Mouse (Mus musculus): Measurements from ENCODE around the gene Ccl12. TPM values are rescaled to one million over a fixed set of nuclear protein-coding genes. Genes with fewer than 3 reads are reported as not detected.

Ccl12 gene
- polyA plus RNA-seq, 1 experiment, result 1.3 TPM

GRCm38 (mm10) chr11:82109611-82110010, 8.0 kb downstream of the Ccl12 start:
- no peak for DNase-seq
- TF ChIP-seq POLR2A (IDR thresholded peaks at IDR 0.05; ENCODE audit: borderline replicate concordance, insufficient read depth, low read length), result no peak
- Histone ChIP-seq H3K4me1 (ENCODE audit: control insufficient read depth, insufficient read depth, low read length) (no peaks in the 10 kb centered on the region), H3K27ac (ENCODE audit: insufficient read depth, low read length) (no peak overlapping the region), H3K27me3 (ENCODE audit: control insufficient read depth, insufficient read depth, low read length) (no peaks in the 10 kb centered on the region), H3K4me3 (replicated peaks; ENCODE audit: insufficient read depth, low read depth, low read length) (no peak overlapping the region)

DNA sequence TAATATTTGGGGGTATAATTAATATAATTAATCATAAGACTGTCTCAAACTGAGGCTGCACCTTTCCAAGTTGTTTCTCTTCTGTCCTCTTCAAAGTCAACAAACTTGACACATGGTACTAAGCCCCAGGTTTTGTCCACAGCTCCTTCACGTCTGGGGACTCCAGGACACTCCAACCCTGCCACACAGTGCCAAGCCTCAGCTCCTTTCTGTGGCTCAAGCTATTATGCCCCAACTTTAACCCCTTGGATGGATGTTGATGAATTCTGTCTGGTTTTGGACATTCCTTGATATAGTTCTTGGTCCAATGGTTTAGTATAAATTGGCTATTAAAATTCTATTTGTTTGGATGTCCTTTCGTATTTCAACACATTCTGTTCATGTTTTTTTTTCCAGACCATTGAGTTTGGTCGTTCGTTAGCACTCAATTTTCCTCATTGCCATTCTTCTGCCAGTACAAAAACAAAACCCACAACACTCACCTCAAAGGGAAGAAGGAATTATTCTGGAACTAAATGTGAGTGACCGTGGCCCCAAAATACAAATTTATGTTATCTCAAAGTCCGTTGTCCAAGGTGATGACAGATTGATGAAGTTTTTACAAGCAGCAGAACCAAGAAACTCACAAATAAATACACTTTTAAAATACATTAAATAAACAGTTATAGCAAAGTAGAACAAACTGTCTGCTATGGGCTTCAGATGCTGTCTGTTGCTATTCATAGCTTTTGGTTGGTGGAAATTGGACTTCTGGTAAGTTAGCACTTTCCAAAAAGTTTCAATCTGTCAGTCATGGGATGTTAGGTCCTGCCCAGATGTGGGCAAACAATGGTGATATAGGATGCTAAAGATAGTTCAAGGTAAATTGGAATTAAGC, 9.0 kb downstream of the Ccl12 start:
- no peak for TF ChIP-seq CTCF (IDR thresholded peaks at IDR 0.05; ENCODE audit: borderline replicate concordance, insufficient read depth, low read depth, low read length)
- TF ChIP-seq POLR2A (IDR thresholded peaks at IDR 0.05; ENCODE audit: borderline replicate concordance, insufficient read depth, low read length), result no peak
- Histone ChIP-seq H3K27me3 (ENCODE audit: control insufficient read depth, insufficient read depth, low read length) (no peaks in the 10 kb centered on the region), H3K4me1 (ENCODE audit: control insufficient read depth, insufficient read depth, low read length) (no peaks in the 10 kb centered on the region), H3K4me3 (replicated peaks; ENCODE audit: insufficient read depth, low read depth, low read length) (no peak overlapping the region), H3K27ac (ENCODE audit: insufficient read depth, low read length) (no peak overlapping the region)
- 63% methylated on average over 6 of the region's 6 CpGs for WGBS
- no peak for DNase-seq

- no peak for TF ChIP-seq CTCF (IDR thresholded peaks at IDR 0.05; ENCODE audit: borderline replicate concordance, insufficient read depth, low read depth, low read length)
- TF ChIP-seq POLR2A (IDR thresholded peaks at IDR 0.05; ENCODE audit: borderline replicate concordance, insufficient read depth, low read length), result no peak
- no peaks in the 10 kb centered on the region for H3K27me3 ChIP-seq (ENCODE audit: control insufficient read depth, insufficient read depth, low read length)
- no peak within 1 kb of the TSS for H3K4me3 ChIP-seq (replicated peaks; ENCODE audit: insufficient read depth, low read depth, low read length)
- H3K4me1 ChIP-seq (ENCODE audit: control insufficient read depth, insufficient read depth, low read length), result no peaks in the 10 kb centered on the region
- H3K27ac ChIP-seq (ENCODE audit: insufficient read depth, low read length), result no peak within 1 kb of the TSS
- 85% methylated on average over 3 of the region's 3 CpGs for WGBS
- no peak for DNase-seq
Observed at GRCm38 (mm10) chr11:82114885-82115284, 13.2 kb downstream of the Ccl12 start, which contains the start of gene Ccl8. Ccl8 (plus strand) TSS chr11:82115185.

- no peak for DNase-seq
- Histone ChIP-seq H3K27ac (ENCODE audit: insufficient read depth, low read length) (no peak overlapping the region), H3K4me3 (replicated peaks; ENCODE audit: insufficient read depth, low read depth, low read length) (no peak overlapping the region), H3K27me3 (ENCODE audit: control insufficient read depth, insufficient read depth, low read length) (no peaks in the 10 kb centered on the region), H3K4me1 (ENCODE audit: control insufficient read depth, insufficient read depth, low read length) (no peaks in the 10 kb centered on the region)
- 88% methylated on average over 3 of the region's 3 CpGs for WGBS
- no peak for TF ChIP-seq POLR2A (IDR thresholded peaks at IDR 0.05; ENCODE audit: borderline replicate concordance, insufficient read depth, low read length)
- TF ChIP-seq CTCF (IDR thresholded peaks at IDR 0.05; ENCODE audit: borderline replicate concordance, insufficient read depth, low read depth, low read length), result no peak
Observed at GRCm38 (mm10) chr11:82116041-82116440, 14.4 kb downstream of the Ccl12 start.

GRCm38 (mm10) chr11:82132977-82133376, 31.3 kb downstream of the Ccl12 start:
- WGBS, result 61% methylated on average over 1 of the region's 1 CpGs

GRCm38 (mm10) chr11:82136196-82136595, 34.6 kb downstream of the Ccl12 start:
- H3K4me1 ChIP-seq (ENCODE audit: control insufficient read depth, insufficient read depth, low read length), result no peaks in the 10 kb centered on the region
- 86% methylated on average over 2 of the region's 2 CpGs for WGBS
- TF ChIP-seq CTCF (IDR thresholded peaks at IDR 0.05; ENCODE audit: borderline replicate concordance, insufficient read depth, low read depth, low read length) (no peak), POLR2A (IDR thresholded peaks at IDR 0.05; ENCODE audit: borderline replicate concordance, insufficient read depth, low read length) (no peak)
- no peak for DNase-seq
- H3K27me3 ChIP-seq (ENCODE audit: control insufficient read depth, insufficient read depth, low read length), result no peaks in the 10 kb centered on the region; the same call in 1 of the 2 replicates
- H3K4me3 ChIP-seq (replicated peaks; ENCODE audit: insufficient read depth, low read depth, low read length), result no peak overlapping the region
- no peak overlapping the region for H3K27ac ChIP-seq (ENCODE audit: insufficient read depth, low read length)

More at GRCm38 (mm10) chr11:82132977-82133376, 31.3 kb downstream of the Ccl12 start:
- Histone ChIP-seq H3K4me1 (ENCODE audit: control insufficient read depth, insufficient read depth, low read length) (no peaks in the 10 kb centered on the region), H3K4me3 (replicated peaks; ENCODE audit: insufficient read depth, low read depth, low read length) (no peak overlapping the region), H3K27ac (ENCODE audit: insufficient read depth, low read length) (no peak overlapping the region), H3K27me3 (ENCODE audit: control insufficient read depth, insufficient read depth, low read length) (no peaks in the 10 kb centered on the region)
- DNase-seq, result no peak
- TF ChIP-seq CTCF (IDR thresholded peaks at IDR 0.05; ENCODE audit: borderline replicate concordance, insufficient read depth, low read depth, low read length) (no peak), POLR2A (IDR thresholded peaks at IDR 0.05; ENCODE audit: borderline replicate concordance, insufficient read depth, low read length) (no peak)

GRCm38 (mm10) chr11:82139492-82140094, 37.9 kb downstream of the Ccl12 start:
- Histone ChIP-seq H3K4me3 (replicated peaks; ENCODE audit: insufficient read depth, low read depth, low read length) (no peak overlapping the region), H3K4me1 (ENCODE audit: control insufficient read depth, insufficient read depth, low read length) (no peaks in the 10 kb centered on the region), H3K27ac (ENCODE audit: insufficient read depth, low read length) (no peak overlapping the region), H3K27me3 (ENCODE audit: control insufficient read depth, insufficient read depth, low read length) (no peaks in the 10 kb centered on the region; the same call in 1 of the 2 replicates)
- TF ChIP-seq POLR2A (IDR thresholded peaks at IDR 0.05; ENCODE audit: borderline replicate concordance, insufficient read depth, low read length) (no peak), CTCF (IDR thresholded peaks at IDR 0.05; ENCODE audit: borderline replicate concordance, insufficient read depth, low read depth, low read length) (no peak)
- no peak for DNase-seq
- WGBS, result 71% methylated on average over 7 of the region's 7 CpGs

Other genes with a start within 250 kb of the Ccl12 start
- not detected in 2 replicates for gene 5530401A14Rik, start 241.2 kb upstream of the Ccl12 start, polyA plus RNA-seq (2012; rRNA removed)
- 39.7 and 43.2 TPM in 2 replicates for gene Asic2, start 133.4 kb upstream of the Ccl12 start, polyA plus RNA-seq (2012; rRNA removed)
- gene Ccl2, start 66.3 kb upstream of the Ccl12 start, polyA plus RNA-seq (2012; rRNA removed), result 0.19 TPM in 1 of 2 replicates, not detected in the other
- gene Gm17268, start 63.3 kb upstream of the Ccl12 start, polyA plus RNA-seq (2012; rRNA removed), result not detected in 2 replicates
- gene Ccl7, start 56.1 kb upstream of the Ccl12 start, polyA plus RNA-seq (2012; rRNA removed), result not detected in 2 replicates
- 0.33 and 0.44 TPM in 2 replicates for gene Ccl11, start 44.0 kb upstream of the Ccl12 start, polyA plus RNA-seq (2012; rRNA removed)
- not detected in 2 replicates for gene Ccl8, start 13.3 kb downstream of the Ccl12 start, polyA plus RNA-seq (2012; rRNA removed)
- gene Ccl1, start 203.8 kb downstream of the Ccl12 start, polyA plus RNA-seq (2012; rRNA removed), result not detected in 2 replicates

Measured in cerebellum, adult 2 months (tissue).